Mouse (Mus musculus) frontal cortex, postnatal 10 days (tissue): ENCODE results near the gene Ggnbp2.
"Not testable (repeated sequence)": the region's sequence is repeated elsewhere in the genome, so short reads cannot be mapped to it uniquely, and the experiment has no call there.

ENCODE experiments used
- DNase-seq, 2 experiments: peaks; one replicate each; pipeline ENCODE4 v3.0.0; 2022; ENCODE audit warnings: low spot score in 2 of 2, mixed read lengths in 1 of 2

The Ggnbp2 gene

DNA sequence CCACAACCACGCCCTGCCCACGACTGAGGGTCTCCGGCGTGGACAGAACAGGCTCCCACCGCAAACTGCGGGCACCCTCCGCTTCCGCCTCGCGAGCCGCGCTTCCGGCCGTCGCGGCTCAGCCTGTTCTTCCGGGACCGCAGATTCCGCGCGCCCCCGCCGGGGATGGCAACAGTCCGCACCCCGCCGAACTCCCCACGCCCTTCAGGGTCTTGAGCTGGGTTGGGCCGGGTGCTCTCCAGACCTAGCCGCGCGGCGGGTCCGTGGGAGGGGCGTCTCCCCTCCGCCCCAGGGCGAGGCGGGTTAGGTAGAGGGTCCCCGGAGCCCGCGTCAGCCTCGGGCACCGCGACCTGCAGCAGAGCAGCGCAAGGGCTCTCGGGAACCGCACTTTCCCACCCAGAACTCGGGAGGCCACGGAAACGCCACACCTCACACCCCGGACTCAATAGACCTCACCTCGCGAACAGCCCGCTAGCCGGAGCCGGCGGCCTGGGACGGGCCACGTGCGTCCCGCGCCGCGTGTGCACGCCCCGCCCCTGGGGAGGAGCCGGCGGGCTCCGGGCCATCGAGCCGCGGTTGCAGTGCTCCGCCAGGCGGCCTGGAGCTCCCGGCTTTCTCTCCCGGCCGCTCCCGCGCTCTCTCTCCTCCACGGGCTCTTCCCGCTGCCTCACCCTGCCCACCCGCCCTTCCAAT is 9.3 kb upstream of the Ggnbp2 start, which contains the start of the genes Myo19 and Pigw:
Gene Myo19, plus strand, starts transcription at position 377 of the 693 bp plus-strand sequence.
Gene Pigw, minus strand, starts transcription at position 514 of the 693 bp plus-strand sequence.
- peak; percentile 57 to 77 for DNase-seq

DNA sequence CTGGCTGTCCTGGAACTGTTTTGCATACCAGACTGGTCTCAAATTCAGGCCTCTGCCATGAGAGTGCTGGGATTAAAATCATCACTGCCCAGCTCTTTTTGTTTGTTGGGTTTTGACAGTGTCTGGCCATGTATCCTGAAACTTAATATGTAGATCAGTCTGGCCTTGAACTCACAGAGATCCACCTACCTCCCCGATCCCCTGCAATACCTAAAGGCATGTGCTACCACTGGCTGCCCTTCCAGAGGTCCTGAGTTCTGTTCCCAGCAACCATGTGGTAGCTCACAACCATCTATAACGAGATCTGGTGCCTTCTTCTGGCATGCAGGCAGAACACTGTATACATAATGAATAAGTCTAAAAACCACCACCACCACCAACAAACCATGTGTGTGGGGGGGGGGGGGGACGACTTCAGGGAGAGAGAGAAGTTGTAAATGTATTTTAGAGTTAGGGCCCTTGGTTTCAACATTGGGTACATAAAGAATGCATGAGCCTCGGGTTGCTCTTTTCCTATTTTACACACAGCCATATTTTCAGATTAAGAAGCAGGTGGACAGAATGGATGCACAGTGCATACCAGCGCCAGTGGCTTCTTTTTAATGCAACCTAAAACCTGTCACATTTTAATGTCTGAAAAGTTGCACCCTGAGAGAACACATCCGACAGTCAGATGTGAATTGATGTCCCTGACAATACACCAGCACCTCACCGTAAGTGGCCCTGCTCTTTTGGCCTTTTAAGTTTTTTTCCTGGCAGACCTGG is 8.6 kb upstream of the Ggnbp2 start:
- DNase-seq: no peak

DNA sequence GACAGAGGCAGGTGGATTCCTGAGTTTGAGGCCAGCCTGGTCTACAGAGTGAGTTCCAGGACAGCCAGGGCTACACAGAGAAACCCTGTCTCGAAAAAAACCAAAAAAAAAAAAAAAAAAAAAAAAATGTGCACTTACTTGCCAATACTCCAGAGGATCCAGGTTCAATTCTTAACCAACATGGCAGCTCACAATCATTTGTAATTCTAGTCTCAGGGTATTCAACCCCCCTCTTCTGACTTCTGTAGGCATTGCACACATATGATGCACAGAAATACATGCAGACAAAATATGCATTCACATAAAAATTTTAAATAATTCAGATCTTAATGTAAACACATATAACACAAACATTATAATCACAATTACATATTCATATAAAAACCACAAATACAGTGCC is 5.4 kb upstream of the Ggnbp2 start:
- DNase-seq: not testable (repeated sequence)

DNA sequence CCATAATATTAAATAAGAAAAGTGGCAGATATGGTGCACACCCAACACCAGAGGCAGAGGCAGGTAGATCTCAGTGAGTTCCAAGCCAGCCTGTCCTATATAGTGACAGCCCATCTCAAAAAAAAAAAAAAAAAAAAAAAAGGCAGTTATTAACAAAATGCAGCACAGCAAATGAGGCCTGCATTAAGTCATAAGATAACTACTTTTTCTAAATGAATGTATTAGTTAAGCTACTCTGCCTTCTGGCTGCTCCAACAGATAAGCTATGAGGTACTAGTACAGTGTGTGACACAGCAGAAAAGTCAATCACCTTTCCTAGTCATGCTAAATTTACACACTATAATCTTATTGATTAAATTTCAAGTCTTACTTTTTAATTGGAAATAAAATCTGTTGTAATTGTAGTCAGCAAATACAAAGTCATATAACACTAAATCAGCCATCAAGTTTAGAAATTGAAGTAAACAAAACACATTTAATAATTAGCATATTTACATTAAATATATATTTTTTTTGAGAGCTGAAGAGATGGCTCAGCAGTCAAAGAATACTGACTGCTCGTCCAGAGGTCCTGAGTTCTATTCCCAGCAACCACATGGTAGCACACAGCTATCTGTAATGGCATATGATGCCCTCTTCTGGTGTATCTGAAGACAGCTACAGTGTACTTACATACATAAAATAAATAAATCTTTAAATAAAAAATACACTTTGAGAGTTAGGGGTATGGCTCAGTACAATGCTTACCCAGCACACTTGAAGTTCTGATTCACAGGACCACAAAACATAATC is 2.6 kb upstream of the Ggnbp2 start:
- DNase-seq: no peak

DNA sequence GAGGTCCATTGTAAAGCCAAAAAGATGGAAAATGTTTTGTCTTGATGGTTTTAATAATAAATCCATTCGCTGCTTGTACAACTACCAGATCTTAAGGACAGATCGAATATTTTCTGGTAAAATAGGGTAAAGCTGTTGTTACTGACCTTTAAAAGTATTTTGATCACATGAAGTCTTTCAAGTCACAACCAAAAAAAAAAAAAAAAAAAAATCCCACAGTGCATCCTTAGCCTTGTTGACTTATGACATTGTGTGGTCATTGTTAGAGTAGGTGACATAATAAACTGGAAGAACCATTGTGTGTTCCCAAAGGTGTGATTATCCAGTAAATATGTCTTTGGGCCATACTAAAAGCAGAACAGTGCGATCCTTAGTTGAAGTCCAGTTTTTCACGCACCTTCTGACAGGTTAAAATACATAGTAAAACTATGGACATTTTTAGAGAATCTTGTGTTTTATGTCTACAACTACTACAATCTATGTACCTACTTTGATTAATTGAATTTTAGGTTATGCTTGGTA is 992 bp upstream of the Ggnbp2 start:
- DNase-seq: no peak

DNA sequence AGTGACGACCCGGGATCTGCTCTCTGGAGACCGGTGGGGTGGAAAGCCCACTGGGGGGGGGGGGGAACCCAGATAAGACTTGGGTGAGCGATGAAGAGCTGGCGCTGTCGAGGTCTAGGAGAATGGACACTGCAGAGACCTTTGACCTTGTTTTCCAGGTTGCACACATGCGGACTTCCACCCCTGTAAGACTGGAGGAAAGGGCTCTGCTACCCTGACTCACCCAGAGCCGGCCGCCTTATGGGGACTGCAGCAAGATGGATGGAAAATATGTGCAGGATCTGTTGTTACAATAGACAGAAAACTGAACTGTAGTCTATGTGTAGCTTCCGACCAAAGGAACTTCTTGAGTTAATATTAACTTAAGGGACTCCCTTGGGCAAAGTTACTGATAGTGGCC is 429 bp upstream of the Ggnbp2 start:
- DNase-seq: no peak

DNA sequence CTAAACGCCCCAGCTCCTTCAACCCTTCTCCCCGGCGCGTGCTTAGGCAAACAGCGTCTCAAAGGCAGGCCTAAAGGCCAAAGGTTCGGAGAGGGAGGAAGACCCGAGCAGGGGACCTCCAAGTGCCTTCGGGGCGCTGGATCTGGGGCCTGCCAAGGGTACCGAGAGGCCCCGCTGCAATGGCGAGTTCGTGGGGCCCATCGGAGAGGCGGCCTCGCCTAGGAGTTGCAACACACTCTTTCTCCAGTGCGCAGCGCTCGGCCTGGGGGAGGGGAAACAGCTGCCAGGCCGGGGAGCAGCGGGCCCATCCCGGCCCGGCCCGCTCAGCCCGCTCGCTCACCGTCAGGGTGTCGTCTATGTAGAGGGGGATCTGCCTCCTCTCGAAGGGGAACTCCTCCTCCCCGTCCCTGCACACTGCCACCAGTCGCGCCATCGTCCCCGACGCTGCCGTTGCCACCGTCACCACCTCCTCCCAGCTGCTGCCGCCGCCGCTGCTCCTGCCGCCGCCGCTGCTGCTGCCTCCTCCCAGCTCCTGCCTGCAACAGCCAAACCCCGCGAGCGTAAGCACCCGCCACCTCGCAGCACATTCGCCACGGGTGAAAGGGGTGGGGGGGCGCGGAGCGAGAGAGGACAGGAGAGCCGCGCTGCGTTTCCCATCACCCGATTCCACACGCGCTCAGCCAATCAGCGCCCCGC is 932 bp downstream of the Ggnbp2 start:
- peak; percentile 93 to 97 for DNase-seq

DNA sequence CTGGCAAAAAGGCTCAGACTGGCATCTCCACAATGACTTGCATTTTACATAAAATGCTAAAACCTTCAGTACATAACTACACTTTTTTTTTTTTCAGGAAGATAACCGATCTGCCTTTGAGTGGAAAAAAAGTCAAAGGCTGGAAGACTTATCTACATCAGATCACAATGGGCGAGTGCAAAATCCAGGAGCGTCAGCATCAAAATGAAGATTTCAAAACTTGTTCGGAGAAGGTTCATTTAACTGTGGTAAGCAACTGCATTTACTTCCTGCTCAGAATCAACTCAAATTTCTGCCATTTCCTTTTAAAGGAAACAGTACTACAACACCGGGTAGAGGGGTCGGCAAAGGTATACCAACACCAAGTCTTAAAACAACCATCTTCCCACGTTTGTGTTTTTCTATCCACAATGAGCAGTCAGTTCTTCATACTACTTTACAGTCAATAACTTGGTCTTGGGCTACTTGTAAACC is 1.8 kb downstream of the Ggnbp2 start:
- DNase-seq: no peak

DNA sequence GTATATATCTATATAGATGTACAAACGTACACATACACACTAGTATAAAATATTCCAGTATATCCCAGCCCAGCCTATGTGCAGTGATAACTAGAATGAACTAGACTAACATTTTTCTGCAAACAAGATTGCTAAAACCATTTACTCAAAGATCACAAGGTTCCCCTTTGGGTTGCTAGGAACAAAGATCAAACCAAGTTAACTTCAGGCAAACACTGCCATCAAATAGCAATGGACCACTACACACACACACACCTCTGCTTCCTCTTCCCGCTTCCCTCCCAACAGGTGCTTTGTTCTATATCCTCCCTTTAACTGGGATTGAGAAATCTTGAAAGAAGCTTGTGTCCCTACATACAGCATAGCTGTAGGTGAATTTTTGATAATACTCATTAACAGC is 3.0 kb downstream of the Ggnbp2 start:
- DNase-seq: no peak

DNA sequence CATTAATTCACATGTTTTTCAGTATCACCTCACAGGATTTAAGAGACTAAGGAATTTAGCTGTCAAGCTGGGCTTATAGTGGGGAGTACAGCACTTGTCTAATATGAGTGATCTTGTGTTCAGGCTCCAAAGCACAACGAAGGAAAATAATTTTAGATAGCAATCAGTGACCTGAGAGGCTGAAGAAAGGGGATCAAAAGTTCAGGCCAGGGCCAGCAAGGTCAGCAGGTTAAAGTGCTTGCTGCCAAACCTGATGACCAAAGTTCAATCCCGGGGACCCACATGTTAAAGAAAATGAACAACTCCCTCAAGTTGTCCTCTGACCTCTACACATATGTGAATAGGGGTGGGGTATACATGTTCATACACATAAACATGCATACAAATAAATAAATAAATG is 5.3 kb downstream of the Ggnbp2 start:
- DNase-seq: no peak

DNA sequence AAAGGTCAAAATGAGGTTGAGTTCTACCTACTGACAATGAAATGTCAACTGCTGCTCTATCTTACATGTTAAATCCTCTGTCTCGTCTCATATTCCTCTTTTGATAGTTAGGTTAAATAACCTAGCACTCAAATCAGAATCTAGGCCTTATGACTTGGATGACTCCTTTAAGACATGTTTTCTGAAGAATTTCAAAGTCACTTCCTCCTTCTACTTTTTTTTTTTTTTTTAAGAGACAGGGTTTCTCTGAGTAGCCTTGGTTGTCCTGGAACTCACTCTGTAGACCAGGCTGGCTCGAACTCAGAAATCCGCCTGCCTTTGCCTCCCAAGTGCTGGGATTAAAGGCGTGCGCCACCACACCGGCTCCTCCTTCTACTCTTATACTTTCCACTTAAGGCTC is 15.3 kb downstream of the Ggnbp2 start:
- DNase-seq: no peak

DNA sequence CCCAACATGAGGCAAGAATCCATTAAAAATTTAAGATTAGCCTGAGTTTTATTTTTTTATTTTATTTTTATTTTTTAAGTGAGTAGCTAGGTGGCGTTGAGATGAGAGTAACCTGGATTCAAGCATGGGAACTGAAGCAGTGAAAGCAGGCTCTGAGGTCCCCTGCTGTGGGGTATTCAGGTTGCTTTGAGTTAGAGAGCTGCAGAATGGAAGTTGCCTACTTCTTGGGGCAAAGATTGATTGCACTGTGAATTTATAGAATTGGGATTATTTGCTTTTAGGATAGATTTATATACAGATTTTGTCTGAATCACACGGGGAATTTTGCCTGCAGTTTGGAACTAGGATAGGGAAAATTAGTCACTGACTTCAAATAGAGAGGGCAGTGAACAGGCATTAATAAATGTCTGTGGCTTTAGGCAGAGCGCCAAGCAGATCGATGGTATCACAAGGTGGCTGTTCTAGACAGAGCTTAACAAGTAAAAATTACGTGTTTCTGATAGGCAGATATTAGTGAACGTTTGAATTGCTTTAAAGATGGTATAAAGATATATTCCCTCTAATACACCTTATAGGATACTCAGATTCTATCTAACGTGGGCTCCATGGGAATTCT is 23.0 kb downstream of the Ggnbp2 start:
- no peak for DNase-seq

DNA sequence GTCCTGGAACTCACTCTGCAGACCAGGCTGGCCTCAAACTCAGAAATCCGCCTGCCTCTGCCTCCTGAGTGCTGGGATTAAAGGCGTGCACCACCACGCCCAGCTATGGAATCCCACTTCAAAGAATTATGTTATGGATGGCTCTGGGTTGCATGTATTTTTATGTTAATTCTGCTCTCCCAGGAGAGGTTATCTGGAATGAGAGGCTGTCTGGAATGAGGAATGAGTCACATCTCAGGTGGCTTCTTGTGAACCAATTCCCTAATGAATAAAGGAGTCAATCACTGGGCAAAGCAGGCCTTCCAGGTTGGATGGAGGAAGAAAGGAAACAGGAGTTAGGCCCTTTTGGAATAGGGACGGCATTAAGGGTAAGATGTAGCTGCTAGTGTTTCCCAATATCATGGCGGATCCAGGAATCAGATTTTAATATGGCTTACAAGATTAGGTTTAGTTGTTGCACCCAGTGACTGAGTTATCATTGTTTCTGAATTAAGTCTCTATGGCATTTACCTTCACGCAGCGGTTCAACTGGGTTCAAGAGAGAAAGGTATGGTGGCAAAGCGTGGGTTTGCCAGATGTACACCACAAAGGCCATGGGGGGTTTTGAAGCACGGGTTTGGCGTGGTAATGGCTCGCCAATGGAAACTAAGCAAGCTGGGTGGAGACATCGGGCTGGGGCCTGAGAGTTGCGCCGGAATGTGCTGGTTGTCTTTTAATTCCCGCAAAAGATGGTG is 23.7 kb downstream of the Ggnbp2 start:
- no peak for DNase-seq

DNA sequence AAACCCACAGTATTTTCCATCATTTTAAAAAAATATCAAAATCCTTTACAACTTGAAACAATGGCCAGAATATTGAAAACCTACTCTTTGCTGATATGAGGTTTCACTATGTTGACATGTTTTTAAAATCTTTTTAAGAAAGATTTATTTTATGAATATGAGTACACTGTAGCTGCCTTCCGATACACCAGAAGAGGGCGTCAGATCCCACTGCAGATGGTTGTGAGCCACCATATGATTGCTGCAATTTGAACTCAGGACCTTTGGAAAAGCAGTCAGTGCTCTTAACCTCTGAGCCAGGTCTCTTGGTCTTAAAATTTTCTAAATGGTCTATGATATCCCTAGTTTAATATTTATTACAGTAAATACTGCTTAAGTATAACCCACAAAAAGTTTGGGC is 31.3 kb downstream of the Ggnbp2 start:
- no peak for DNase-seq

DNA sequence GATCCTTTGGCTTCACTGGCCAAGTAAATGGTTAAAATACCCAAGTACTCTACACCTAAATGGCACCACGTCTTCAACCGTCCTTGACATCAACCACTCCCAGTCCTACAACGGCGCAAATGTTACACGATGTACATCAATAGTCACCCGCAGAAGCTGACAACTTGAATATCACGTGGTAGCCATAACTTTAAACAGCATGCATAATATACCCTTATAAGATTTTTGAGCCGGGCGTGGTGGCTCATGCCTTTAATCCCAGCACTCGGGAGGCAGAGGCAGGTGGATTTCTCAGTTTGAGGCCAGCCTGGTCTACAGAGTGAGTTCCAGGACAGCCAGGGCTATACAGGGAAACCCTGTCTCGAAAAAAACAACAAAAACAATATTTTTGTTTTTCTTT is 41.1 kb downstream of the Ggnbp2 start:
- not testable (repeated sequence) for DNase-seq

DNA sequence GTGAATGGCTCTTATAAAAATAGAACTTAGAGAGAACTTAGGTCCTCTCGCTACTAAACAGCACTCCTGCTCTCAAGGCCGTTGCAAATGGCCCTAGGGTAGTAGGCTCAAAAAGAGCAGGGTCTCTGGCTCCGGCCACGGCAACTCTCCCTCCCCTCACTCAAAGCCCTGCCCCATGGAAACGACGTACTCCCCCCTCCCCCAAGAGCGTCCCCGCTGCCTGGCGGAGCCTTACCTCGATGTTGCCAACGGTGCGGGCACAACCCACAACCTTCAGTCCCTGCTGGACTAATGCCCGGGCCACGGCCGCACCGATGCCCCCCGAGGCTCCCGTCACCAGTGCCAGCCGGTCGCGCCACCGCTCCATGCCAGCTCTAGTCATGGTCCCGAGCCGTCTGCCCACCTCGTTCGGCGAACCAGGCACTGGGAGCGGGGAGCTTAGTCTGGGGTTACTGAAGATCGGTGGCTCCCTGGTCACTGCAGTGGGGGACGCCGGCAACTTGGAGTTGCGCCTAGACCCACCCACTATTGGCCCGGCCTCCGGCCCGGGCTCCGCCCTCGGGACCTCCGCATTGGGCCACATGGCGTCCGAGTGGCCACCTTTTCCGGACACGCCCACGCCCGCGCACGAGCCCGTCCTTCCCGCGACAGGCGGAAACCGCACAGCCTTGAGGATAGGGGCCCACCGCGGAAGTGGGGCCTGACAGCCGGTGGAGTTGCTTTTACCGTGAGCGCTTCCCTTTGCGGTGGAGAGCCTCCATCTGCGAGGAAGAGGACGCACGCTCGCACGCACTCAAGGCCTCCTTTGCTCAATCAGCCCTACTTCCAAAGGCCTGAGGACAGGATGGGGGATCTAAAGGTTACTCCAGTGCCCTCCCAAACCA is 41.9 kb downstream of the Ggnbp2 start, which contains the start of gene Dhrs11:
Gene Dhrs11, minus strand, starts transcription at position 479 of the 884 bp plus-strand sequence.
- peak; percentile 85 to 88 for DNase-seq

DNA sequence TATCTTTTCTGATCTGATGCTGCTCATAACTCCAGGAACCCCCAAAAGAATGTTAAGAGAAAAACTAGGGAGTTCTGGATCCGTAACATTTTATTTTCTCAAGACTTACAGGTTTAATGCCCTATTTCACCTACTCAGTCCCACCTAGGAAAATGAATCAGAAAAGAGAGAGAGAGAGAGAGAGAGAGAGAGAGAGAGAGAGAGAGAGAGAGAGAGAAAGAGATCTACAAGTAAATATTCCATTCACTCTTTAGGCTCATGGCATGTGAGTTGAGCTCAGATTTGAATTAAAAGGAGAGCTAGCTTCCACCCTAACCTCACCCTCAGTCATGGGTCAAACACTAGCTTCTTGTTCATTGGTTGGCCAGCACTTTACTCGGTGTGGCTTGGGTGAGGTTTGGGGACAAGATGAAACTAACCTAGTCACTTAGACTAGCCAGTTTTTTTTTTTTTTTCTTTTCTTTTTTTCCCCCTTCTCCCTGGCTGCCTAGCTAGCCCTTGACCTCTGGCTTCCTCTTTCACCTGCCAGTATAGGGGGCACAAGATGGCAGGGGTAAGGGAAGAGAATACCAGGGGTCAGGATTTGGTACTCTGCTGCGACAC is 42.6 kb downstream of the Ggnbp2 start:
- no peak for DNase-seq

DNA sequence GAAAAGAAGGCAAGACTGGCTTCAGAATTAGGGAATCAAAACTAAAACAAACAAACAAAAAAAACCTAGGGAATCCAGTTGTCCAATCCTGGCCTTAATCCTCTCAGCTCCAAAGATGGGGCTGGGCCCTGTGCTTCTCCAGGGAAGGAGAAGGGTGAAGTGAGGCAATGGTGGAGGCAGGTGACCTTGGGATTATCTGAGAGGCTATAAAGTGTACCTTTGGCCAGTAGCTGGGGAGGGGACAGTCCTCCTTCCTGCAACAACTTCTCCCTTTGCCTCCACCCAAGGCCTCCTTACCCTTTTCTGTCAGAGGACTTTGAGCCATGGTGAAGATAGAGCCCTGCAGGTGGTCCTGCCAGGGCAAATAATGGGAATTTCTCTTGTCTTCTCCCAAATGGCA is 43.1 kb downstream of the Ggnbp2 start:
- no peak for DNase-seq

DNA sequence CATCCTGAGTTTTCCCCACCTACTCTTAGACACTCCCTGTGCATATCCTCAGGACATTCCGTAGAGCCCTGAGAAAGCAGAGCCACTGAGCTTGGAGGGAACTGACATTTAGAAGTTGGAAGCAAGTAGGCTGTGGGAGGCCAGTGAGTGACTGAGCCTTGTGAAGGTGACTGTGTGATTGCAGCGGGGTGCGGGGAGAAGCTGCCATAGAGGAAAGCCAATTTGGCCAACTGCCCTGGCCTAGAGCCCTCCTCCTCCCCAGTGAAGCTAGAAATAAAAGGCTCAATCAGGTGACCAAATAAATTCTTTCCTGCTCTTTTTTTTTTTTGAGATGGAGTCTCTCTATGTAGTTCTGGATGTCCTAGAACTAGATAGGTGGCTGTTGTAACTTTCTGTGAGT is 44.4 kb downstream of the Ggnbp2 start:
- DNase-seq: no peak
